Mouse (Mus musculus): ENCODE data around the gene Adk. TPM values are rescaled to one million over a fixed set of nuclear protein-coding genes. Genes with fewer than 3 reads are reported as not detected.

Gene Adk
- polyA plus RNA-seq, 1 experiment from 2014 or later, result 68.6 TPM

GRCm38 (mm10) chr14:21287726-21288442 lies 235.5 kb downstream of the Adk start:
- Histone ChIP-seq H3K27ac (replicated peaks) (0 out of 2 replicates have a peak overlapping the region, but pooled peaks have one; percentile 15), H3K36me3 (no peaks in the 10 kb centered on the region), H3K9ac (replicated peaks) (no peak overlapping the region), H3K27me3 (no peaks in the 10 kb centered on the region), H3K9me3 (no peaks in the 10 kb centered on the region), H3K4me2 (replicated peaks) (no peak overlapping the region), H3K4me1 (peaks cover 31% of the 10 kb centered on the region), H3K4me3 (no peak overlapping the region)
- 73% methylated on average over 9 of the region's 9 CpGs for WGBS
- no peak for ATAC-seq (replicated peaks)

- ATAC-seq (replicated peaks), result no peak
Observed at GRCm38 (mm10) chr14:21299743-21300142, 247.4 kb downstream of the Adk start.

GRCm38 (mm10) chr14:21304815-21305214 lies 252.4 kb downstream of the Adk start:
- Histone ChIP-seq H3K9ac (replicated peaks) (no peak overlapping the region), H3K9me3 (no peaks in the 10 kb centered on the region), H3K27ac (replicated peaks) (peak overlapping the region; percentile 41), H3K4me3 (no peak overlapping the region), H3K36me3 (no peaks in the 10 kb centered on the region), H3K27me3 (no peaks in the 10 kb centered on the region), H3K4me2 (replicated peaks) (no peak overlapping the region), H3K4me1 (peaks cover 8% of the 10 kb centered on the region)
- ATAC-seq (replicated peaks), result peak; percentile 55
- 75% methylated on average over 1 of the region's 1 CpGs for WGBS

More at GRCm38 (mm10) chr14:21299743-21300142, 247.4 kb downstream of the Adk start:
- no peak overlapping the region for H3K4me3 ChIP-seq
- no peaks in the 10 kb centered on the region for H3K36me3 ChIP-seq
- peaks cover 3% of the 10 kb centered on the region for H3K4me1 ChIP-seq
- H3K27ac ChIP-seq (replicated peaks), result no peak overlapping the region
- WGBS, result 82% methylated on average over 4 of the region's 4 CpGs
- no peaks in the 10 kb centered on the region for H3K27me3 ChIP-seq
- no peaks in the 10 kb centered on the region for H3K9me3 ChIP-seq
- H3K4me2 ChIP-seq (replicated peaks), result no peak overlapping the region
- H3K9ac ChIP-seq (replicated peaks), result no peak overlapping the region

GRCm38 (mm10) chr14:21308349-21308936 lies 256.1 kb downstream of the Adk start:
- ATAC-seq (replicated peaks), result no peak
- no peak overlapping the region for H3K9ac ChIP-seq (replicated peaks)
- no peaks in the 10 kb centered on the region for H3K36me3 ChIP-seq
- H3K27me3 ChIP-seq, result no peaks in the 10 kb centered on the region
- H3K9me3 ChIP-seq, result no peaks in the 10 kb centered on the region
- H3K27ac ChIP-seq (replicated peaks), result no peak overlapping the region
- no peak overlapping the region for H3K4me2 ChIP-seq (replicated peaks)
- H3K4me1 ChIP-seq, result peaks cover 11% of the 10 kb centered on the region
- 78% methylated on average over 4 of the region's 4 CpGs for WGBS
- no peak overlapping the region for H3K4me3 ChIP-seq

GRCm38 (mm10) chr14:21310530-21310929 lies 258.2 kb downstream of the Adk start:
- Histone ChIP-seq H3K9ac (replicated peaks) (no peak overlapping the region), H3K27ac (replicated peaks) (no peak overlapping the region; the same call in 1 of the 2 replicates), H3K9me3 (no peaks in the 10 kb centered on the region), H3K36me3 (no peaks in the 10 kb centered on the region), H3K4me3 (no peak overlapping the region), H3K27me3 (no peaks in the 10 kb centered on the region), H3K4me1 (peaks cover 3% of the 10 kb centered on the region; the same call in 1 of the 2 replicates), H3K4me2 (replicated peaks) (no peak overlapping the region)
- ATAC-seq (replicated peaks), result no peak
- WGBS, result 71% methylated on average over 5 of the region's 5 CpGs

GRCm38 (mm10) chr14:21313561-21314342 lies 261.4 kb downstream of the Adk start:
- Histone ChIP-seq H3K36me3 (no peaks in the 10 kb centered on the region), H3K4me1 (peaks cover 3% of the 10 kb centered on the region; the same call in 1 of the 2 replicates), H3K9me3 (no peaks in the 10 kb centered on the region), H3K4me2 (replicated peaks) (no peak overlapping the region), H3K4me3 (no peak overlapping the region), H3K27ac (replicated peaks) (no peak overlapping the region), H3K9ac (replicated peaks) (no peak overlapping the region), H3K27me3 (no peaks in the 10 kb centered on the region)
- 77% methylated on average over 11 of the region's 11 CpGs for WGBS
- ATAC-seq (replicated peaks), result no peak

GRCm38 (mm10) chr14:21314466-21314865 lies 262.1 kb downstream of the Adk start:
- Histone ChIP-seq H3K36me3 (no peaks in the 10 kb centered on the region), H3K27ac (replicated peaks) (no peak overlapping the region), H3K4me2 (replicated peaks) (no peak overlapping the region), H3K27me3 (no peaks in the 10 kb centered on the region), H3K4me1 (peaks cover 3% of the 10 kb centered on the region; the same call in 1 of the 2 replicates), H3K9me3 (no peaks in the 10 kb centered on the region), H3K9ac (replicated peaks) (no peak overlapping the region), H3K4me3 (no peak overlapping the region)
- ATAC-seq (replicated peaks), result no peak
- WGBS, result 82% methylated on average over 3 of the region's 3 CpGs

GRCm38 (mm10) chr14:21334826-21335225 lies 282.5 kb downstream of the Adk start:
- no peak for ATAC-seq (replicated peaks)
- Histone ChIP-seq H3K9me3 (no peaks in the 10 kb centered on the region), H3K9ac (replicated peaks) (no peak overlapping the region), H3K27me3 (no peaks in the 10 kb centered on the region), H3K27ac (replicated peaks) (no peak overlapping the region), H3K4me1 (no peaks in the 10 kb centered on the region), H3K4me3 (no peak overlapping the region), H3K36me3 (no peaks in the 10 kb centered on the region), H3K4me2 (replicated peaks) (no peak overlapping the region)
- 88% methylated on average over 1 of the region's 1 CpGs for WGBS

GRCm38 (mm10) chr14:21335691-21336314 lies 283.4 kb downstream of the Adk start:
- no peak overlapping the region for H3K9ac ChIP-seq (replicated peaks)
- ATAC-seq (replicated peaks), result no peak
- no peak overlapping the region for H3K27ac ChIP-seq (replicated peaks)
- WGBS, result 70% methylated on average over 11 of the region's 11 CpGs
- no peak overlapping the region for H3K4me3 ChIP-seq
- no peaks in the 10 kb centered on the region for H3K27me3 ChIP-seq
- no peaks in the 10 kb centered on the region for H3K9me3 ChIP-seq
- H3K36me3 ChIP-seq, result no peaks in the 10 kb centered on the region
- H3K4me2 ChIP-seq (replicated peaks), result no peak overlapping the region
- H3K4me1 ChIP-seq, result no peaks in the 10 kb centered on the region

- H3K36me3 ChIP-seq, result no peaks in the 10 kb centered on the region
- H3K4me2 ChIP-seq (replicated peaks), result no peak overlapping the region
- H3K27me3 ChIP-seq, result no peaks in the 10 kb centered on the region
- 83% methylated on average over 4 of the region's 4 CpGs for WGBS
- H3K27ac ChIP-seq (replicated peaks), result no peak overlapping the region
- no peak overlapping the region for H3K9ac ChIP-seq (replicated peaks)
- no peaks in the 10 kb centered on the region for H3K9me3 ChIP-seq
- ATAC-seq (replicated peaks), result no peak
- H3K4me1 ChIP-seq, result no peaks in the 10 kb centered on the region
- no peak overlapping the region for H3K4me3 ChIP-seq
Observed at GRCm38 (mm10) chr14:21337948-21338347, 285.6 kb downstream of the Adk start.

- no peaks in the 10 kb centered on the region for H3K4me1 ChIP-seq
- no peaks in the 10 kb centered on the region for H3K9me3 ChIP-seq
- H3K36me3 ChIP-seq, result no peaks in the 10 kb centered on the region
- no peak overlapping the region for H3K4me2 ChIP-seq (replicated peaks)
- H3K27me3 ChIP-seq, result no peaks in the 10 kb centered on the region
- peak overlapping the region; percentile 65 for H3K27ac ChIP-seq (replicated peaks)
- H3K4me3 ChIP-seq, result no peak overlapping the region
- no peak overlapping the region for H3K9ac ChIP-seq (replicated peaks)
- no peak for ATAC-seq (replicated peaks)
- 79% methylated on average over 1 of the region's 1 CpGs for WGBS
Observed at GRCm38 (mm10) chr14:21341195-21341594, 288.8 kb downstream of the Adk start.

- 66% methylated on average over 3 of the region's 3 CpGs for WGBS
Observed at GRCm38 (mm10) chr14:21342984-21343383, 290.6 kb downstream of the Adk start.

More at GRCm38 (mm10) chr14:21342984-21343383, 290.6 kb downstream of the Adk start:
- Histone ChIP-seq H3K36me3 (no peaks in the 10 kb centered on the region), H3K27me3 (no peaks in the 10 kb centered on the region), H3K4me1 (no peaks in the 10 kb centered on the region), H3K27ac (replicated peaks) (0 out of 2 replicates have a peak overlapping the region, but pooled peaks have one; percentile 48), H3K4me3 (no peak overlapping the region), H3K4me2 (replicated peaks) (no peak overlapping the region), H3K9me3 (no peaks in the 10 kb centered on the region), H3K9ac (replicated peaks) (no peak overlapping the region)
- no peak for ATAC-seq (replicated peaks)
